Mouse (Mus musculus): ENCODE data around the gene 1600012H06Rik. TPM values are rescaled to one million over a fixed set of nuclear protein-coding genes. Genes with fewer than 3 reads are reported as not detected.
A peak's percentile ranks its signal among the peaks of the same experiment; 100 is the strongest.
"Not testable (repeated sequence)": the region's sequence is repeated elsewhere in the genome, so short reads cannot be mapped to it uniquely, and the experiment has no call there.

1600012H06Rik gene
- polyA plus RNA-seq, 1 experiment from 2014 or later = 40.8 TPM

- not testable (repeated sequence) for H3K9me3 ChIP-seq (ENCODE audit: control insufficient read depth); ATAC-seq; H3K4me1 ChIP-seq (replicated peaks; ENCODE audit: control insufficient read depth, insufficient read depth, low read length); H3K27ac ChIP-seq (ENCODE audit: low read depth, low read length); H3K4me2 ChIP-seq (replicated peaks; ENCODE audit: low read depth); H3K4me3 ChIP-seq (ENCODE audit: low read depth, low read length); H3K9ac ChIP-seq (ENCODE audit: low read depth, low read length); H3K27me3 ChIP-seq (replicated peaks; ENCODE audit: control insufficient read depth, insufficient read depth, low read length); H3K36me3 ChIP-seq (ENCODE audit: control insufficient read depth, insufficient read depth)
- 87% methylated on average over 4 of the region's 5 CpGs for WGBS
These were observed 47.2 kb downstream of the 1600012H06Rik start for GRCm38 (mm10) chr17:14990116-14990702.

GRCm38 (mm10) chr17:14992522-14993138 is 49.6 kb downstream of the 1600012H06Rik start:
- not testable (repeated sequence) for H3K4me2 ChIP-seq (replicated peaks; ENCODE audit: low read depth); H3K4me1 ChIP-seq (replicated peaks; ENCODE audit: control insufficient read depth, insufficient read depth, low read length); H3K9ac ChIP-seq (ENCODE audit: low read depth, low read length); H3K36me3 ChIP-seq (ENCODE audit: control insufficient read depth, insufficient read depth); H3K9me3 ChIP-seq (ENCODE audit: control insufficient read depth); H3K4me3 ChIP-seq (ENCODE audit: low read depth, low read length); H3K27me3 ChIP-seq (replicated peaks; ENCODE audit: control insufficient read depth, insufficient read depth, low read length); H3K27ac ChIP-seq (ENCODE audit: low read depth, low read length)
- ATAC-seq = peak; percentile 86
- no CpG with 5 or more reads among the region's 98 CpGs for WGBS

GRCm38 (mm10) chr17:14993139-14993832 is 50.3 kb downstream of the 1600012H06Rik start:
- not testable (repeated sequence) for H3K4me2 ChIP-seq (replicated peaks; ENCODE audit: low read depth); H3K4me3 ChIP-seq (ENCODE audit: low read depth, low read length); H3K27me3 ChIP-seq (replicated peaks; ENCODE audit: control insufficient read depth, insufficient read depth, low read length); H3K9me3 ChIP-seq (ENCODE audit: control insufficient read depth); H3K9ac ChIP-seq (ENCODE audit: low read depth, low read length); H3K27ac ChIP-seq (ENCODE audit: low read depth, low read length); H3K4me1 ChIP-seq (replicated peaks; ENCODE audit: control insufficient read depth, insufficient read depth, low read length); H3K36me3 ChIP-seq (ENCODE audit: control insufficient read depth, insufficient read depth)
- peak; percentile 57 for ATAC-seq
- WGBS = no CpG with 5 or more reads among the region's 47 CpGs

- not testable (repeated sequence) for H3K4me3 ChIP-seq (ENCODE audit: low read depth, low read length); H3K27ac ChIP-seq (ENCODE audit: low read depth, low read length); H3K4me2 ChIP-seq (replicated peaks; ENCODE audit: low read depth); H3K36me3 ChIP-seq (ENCODE audit: control insufficient read depth, insufficient read depth); ATAC-seq; H3K9ac ChIP-seq (ENCODE audit: low read depth, low read length); H3K27me3 ChIP-seq (replicated peaks; ENCODE audit: control insufficient read depth, insufficient read depth, low read length); H3K4me1 ChIP-seq (replicated peaks; ENCODE audit: control insufficient read depth, insufficient read depth, low read length); H3K9me3 ChIP-seq (ENCODE audit: control insufficient read depth)
- no CpG with 5 or more reads among the region's 5 CpGs for WGBS
These were observed 51.2 kb downstream of the 1600012H06Rik start for GRCm38 (mm10) chr17:14994140-14994539.

- no CpG with 5 or more reads among the region's 4 CpGs for WGBS
- H3K4me3 ChIP-seq (ENCODE audit: low read depth, low read length) = not testable (repeated sequence)
These were observed 57.1 kb downstream of the 1600012H06Rik start for GRCm38 (mm10) chr17:15000047-15000446.

GRCm38 (mm10) chr17:15009088-15009487 is 66.1 kb downstream of the 1600012H06Rik start:
- H3K9me3 ChIP-seq (ENCODE audit: control insufficient read depth); H3K27ac ChIP-seq (ENCODE audit: low read depth, low read length); H3K4me1 ChIP-seq (replicated peaks; ENCODE audit: control insufficient read depth, insufficient read depth, low read length); H3K9ac ChIP-seq (ENCODE audit: low read depth, low read length); H3K36me3 ChIP-seq (ENCODE audit: control insufficient read depth, insufficient read depth); H3K4me3 ChIP-seq (ENCODE audit: low read depth, low read length); H3K27me3 ChIP-seq (replicated peaks; ENCODE audit: control insufficient read depth, insufficient read depth, low read length); H3K4me2 ChIP-seq (replicated peaks; ENCODE audit: low read depth): not testable (repeated sequence)
- ATAC-seq = peak; percentile 39
- no CpG with 5 or more reads among the region's 3 CpGs for WGBS

More at GRCm38 (mm10) chr17:15000047-15000446, 57.1 kb downstream of the 1600012H06Rik start:
- not testable (repeated sequence) for H3K27me3 ChIP-seq (replicated peaks; ENCODE audit: control insufficient read depth, insufficient read depth, low read length); H3K36me3 ChIP-seq (ENCODE audit: control insufficient read depth, insufficient read depth); ATAC-seq; H3K9ac ChIP-seq (ENCODE audit: low read depth, low read length); H3K9me3 ChIP-seq (ENCODE audit: control insufficient read depth); H3K4me1 ChIP-seq (replicated peaks; ENCODE audit: control insufficient read depth, insufficient read depth, low read length); H3K4me2 ChIP-seq (replicated peaks; ENCODE audit: low read depth); H3K27ac ChIP-seq (ENCODE audit: low read depth, low read length)

Other genes starting within 250 kb of the 1600012H06Rik start
- gene Thbs2, start 248.9 kb upstream of the 1600012H06Rik start, polyA plus RNA-seq (2015; fragmentation: Nextera tagmentation; extraction: Ambion mirVana) = 20.5 and 20.9 TPM in 2 replicates
- 6.0 and 6.2 TPM in 2 replicates for gene Wdr27, start within 50 bp of the 1600012H06Rik start, polyA plus RNA-seq (2015; fragmentation: Nextera tagmentation; extraction: Ambion mirVana)
- gene Phf10, start 18.1 kb downstream of the 1600012H06Rik start, polyA plus RNA-seq (2015; fragmentation: Nextera tagmentation; extraction: Ambion mirVana) = 27.9 and 29.3 TPM in 2 replicates
- 6.8 and 7.3 TPM in 2 replicates for gene 9030025P20Rik, start 35.3 kb downstream of the 1600012H06Rik start, polyA plus RNA-seq (2015; fragmentation: Nextera tagmentation; extraction: Ambion mirVana)
- gene Gm3417, start 35.6 kb downstream of the 1600012H06Rik start, polyA plus RNA-seq (2015; fragmentation: Nextera tagmentation; extraction: Ambion mirVana) = 0.65 and 3.1 TPM in 2 replicates
- 3.6 and 5.8 TPM in 2 replicates for gene Gm3435, start 67.0 kb downstream of the 1600012H06Rik start, polyA plus RNA-seq (2015; fragmentation: Nextera tagmentation; extraction: Ambion mirVana)
- 27.4 and 30.9 TPM in 2 replicates for gene Ermard, start 98.0 kb downstream of the 1600012H06Rik start, polyA plus RNA-seq (2015; fragmentation: Nextera tagmentation; extraction: Ambion mirVana)
- 3.2 and 3.4 TPM in 2 replicates for gene Tcte3, start 98.3 kb downstream of the 1600012H06Rik start, polyA plus RNA-seq (2015; fragmentation: Nextera tagmentation; extraction: Ambion mirVana)
- 2.7 and 4.4 TPM in 2 replicates for gene Gm3448, start 98.4 kb downstream of the 1600012H06Rik start, polyA plus RNA-seq (2015; fragmentation: Nextera tagmentation; extraction: Ambion mirVana)